Mouse (Mus musculus): ENCODE measurements around the gene Tff3.

The Tff3 gene

DNA sequence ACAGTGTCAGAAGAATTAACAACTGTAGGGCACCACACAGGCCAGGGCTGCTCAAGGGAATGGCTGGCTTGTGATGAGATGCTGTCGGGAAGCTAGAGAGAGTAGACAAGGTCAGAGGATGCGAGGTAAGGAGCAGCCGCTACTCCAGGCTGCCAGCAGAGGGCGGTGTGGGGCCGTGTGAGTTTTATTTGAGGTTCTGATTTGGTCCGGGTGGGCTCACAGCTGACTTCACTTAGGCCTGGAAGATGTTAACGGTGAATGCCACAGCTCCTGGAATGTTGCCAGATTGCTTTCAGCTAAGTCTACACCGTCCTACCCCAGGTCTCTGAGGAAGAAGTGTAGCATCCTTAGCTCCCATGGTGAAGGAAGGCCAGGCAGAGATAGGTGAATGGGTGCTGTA is 7.5 kb downstream of the Tff3 start:
- DNase-seq (ENCODE audit: inconsistent ontology term) = peak; percentile 29

DNA sequence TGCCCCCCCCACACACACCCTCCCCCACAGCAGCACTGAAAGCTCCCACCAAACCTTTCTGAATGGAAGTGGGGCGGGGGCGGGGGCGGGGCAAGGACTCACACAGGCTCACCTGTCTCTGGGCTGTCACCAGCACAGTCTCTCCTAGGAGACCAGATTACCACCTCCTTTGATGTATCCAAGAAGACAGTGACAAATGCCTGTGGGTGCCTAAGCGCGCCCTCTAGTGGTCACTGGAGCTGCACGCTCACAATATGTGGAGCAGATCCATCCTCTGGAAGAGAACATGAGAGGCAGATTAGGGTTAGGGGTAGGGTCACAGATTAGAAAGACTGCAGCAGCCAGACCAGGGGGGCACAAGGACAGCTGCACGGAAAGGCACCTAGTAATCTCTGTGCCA is 10.0 kb downstream of the Tff3 start:
- DNase-seq (ENCODE audit: inconsistent ontology term) = peak; percentile 40

GRCm38 (mm10) chr17:31117946-31118345 is 11.5 kb downstream of the Tff3 start:
- DNase-seq (ENCODE audit: inconsistent ontology term) = no peak

DNA sequence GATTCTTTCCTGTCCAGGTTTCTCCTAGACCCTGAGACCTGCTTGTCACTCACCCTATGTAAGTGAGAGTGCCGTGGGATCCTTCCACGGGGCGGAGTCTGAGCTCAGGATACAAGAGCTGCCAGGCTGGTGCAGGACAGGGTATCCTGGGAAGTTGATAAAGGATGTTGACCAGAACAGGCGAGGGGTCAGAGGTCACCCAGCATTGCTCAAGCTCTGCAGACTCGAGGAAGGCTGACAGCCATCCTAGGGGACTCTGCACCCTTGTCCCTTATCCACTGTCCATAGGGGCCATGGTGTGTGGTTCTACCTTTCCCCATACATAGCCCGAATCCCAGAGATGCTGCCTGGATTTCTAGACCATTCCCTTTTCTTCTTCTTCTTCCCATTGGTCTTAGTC is 13.4 kb downstream of the Tff3 start:
- no peak for DNase-seq (ENCODE audit: inconsistent ontology term)

GRCm38 (mm10) chr17:31113191-31113856 is 16.1 kb downstream of the Tff3 start:
- DNase-seq (ENCODE audit: inconsistent ontology term) = peak; percentile 52

GRCm38 (mm10) chr17:31108388-31108787 is 21.1 kb downstream of the Tff3 start:
- DNase-seq (ENCODE audit: inconsistent ontology term) = no peak

- no peak for DNase-seq (ENCODE audit: inconsistent ontology term)
These were observed 25.6 kb downstream of the Tff3 start for GRCm38 (mm10) chr17:31103823-31104222.

DNA sequence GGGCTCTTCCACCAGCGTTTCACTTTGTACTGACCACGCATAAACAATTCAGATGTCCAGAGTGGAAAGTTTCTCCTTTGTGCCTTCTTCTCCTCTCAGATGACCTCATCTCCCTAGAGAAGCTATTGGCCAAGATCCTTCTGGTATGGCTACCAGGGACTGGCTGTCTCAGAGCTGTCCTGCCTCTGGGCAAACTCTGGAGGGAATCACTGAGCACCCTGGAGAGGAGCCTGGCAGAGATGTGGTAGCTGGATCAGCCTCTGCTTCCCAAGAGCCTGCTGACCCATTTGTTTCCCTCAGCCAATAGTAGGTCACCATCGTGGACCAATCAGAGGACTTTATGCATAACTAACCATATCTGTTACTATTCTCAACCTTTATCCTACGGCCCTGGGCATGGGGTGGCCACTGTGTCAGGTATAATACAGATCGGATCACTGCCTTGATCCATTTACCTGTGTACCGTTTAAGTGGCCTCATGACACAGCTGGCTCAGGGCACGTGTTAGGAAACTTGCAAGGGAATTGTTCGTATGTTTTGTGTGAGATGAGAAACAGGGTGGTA is 26.4 kb downstream of the Tff3 start:
- no peak for DNase-seq (ENCODE audit: inconsistent ontology term)

DNA sequence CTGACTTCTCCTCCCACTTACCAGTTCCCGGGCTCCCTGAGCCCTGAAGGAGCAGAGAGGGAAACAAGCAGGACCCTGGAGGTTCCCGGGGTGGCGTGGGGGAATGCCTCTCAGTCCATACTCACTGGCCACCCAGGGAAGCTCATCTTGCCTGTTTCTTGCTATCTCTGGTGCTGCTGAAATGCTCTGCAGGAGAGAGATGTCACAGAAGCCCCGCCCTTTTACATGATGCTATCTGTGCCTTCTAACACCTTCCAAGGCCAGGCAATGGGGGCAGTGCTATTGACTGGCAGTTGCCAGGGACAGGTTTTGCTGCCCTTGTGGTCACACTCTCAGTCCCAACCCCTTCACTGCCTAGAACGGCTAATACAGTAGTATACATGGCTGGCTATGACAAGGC is 30.7 kb downstream of the Tff3 start:
- DNase-seq (ENCODE audit: inconsistent ontology term) = no peak

DNA sequence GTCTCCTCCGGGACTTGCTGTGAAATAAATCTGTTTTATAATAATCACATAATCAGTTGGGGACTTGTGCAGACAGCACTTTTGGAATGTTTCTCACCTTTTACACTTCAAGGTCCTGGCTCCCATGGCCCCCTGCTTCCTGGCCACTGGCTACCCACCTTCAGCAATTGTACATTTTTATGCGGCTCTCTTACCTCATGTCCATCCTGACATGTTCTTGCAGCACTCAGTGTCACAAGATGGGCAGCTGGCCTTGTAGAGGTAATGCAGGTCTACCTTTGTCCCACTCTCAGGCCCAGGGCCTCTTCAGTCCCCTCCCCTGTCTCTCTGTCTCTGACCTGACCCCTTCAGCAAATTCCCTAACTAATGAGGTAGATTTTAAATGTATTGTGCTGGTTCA is 32.6 kb downstream of the Tff3 start:
- DNase-seq (ENCODE audit: inconsistent ontology term) = no peak

- DNase-seq (ENCODE audit: inconsistent ontology term) = no peak
These were observed 33.9 kb downstream of the Tff3 start for GRCm38 (mm10) chr17:31095570-31095969.

GRCm38 (mm10) chr17:31094781-31095180 is 34.7 kb downstream of the Tff3 start:
- no peak for DNase-seq (ENCODE audit: inconsistent ontology term)

DNA sequence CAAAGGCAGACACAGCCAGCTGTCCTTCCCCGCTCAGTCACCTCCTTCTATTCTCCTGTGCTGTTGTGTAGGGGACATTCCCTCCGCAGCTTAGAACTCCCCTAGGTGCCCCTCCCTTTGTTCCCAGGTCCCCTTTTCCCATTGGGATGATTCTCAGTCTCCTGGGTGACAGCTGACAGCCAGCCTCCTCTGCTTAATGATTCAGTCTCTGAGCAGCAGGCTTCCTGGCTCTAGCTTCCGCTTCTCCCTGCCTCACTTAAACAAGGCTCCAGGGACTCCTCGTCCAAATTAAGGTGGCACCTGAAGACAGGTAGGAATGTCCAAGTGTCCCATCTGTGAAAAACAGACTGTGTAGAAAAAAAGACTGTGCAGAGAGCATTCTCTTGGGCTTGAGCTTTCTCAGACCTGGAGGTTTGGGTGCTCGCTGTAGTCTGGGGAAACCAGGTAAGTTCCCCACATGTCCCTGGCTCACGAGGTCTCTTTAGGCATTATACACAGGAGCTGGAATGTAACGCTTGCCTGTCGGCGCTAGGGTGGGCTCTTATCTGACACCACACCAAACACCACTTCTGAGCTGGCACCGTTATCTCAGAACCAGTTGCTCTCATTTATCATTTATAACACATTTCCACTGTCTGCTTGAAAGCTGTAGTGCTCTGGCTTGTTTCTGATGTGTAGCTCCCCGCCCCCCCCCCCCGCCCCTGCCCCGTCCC is 38.3 kb downstream of the Tff3 start:
- DNase-seq (ENCODE audit: inconsistent ontology term) = no peak

GRCm38 (mm10) chr17:31089848-31090247 is 39.6 kb downstream of the Tff3 start:
- DNase-seq (ENCODE audit: inconsistent ontology term) = no peak

DNA sequence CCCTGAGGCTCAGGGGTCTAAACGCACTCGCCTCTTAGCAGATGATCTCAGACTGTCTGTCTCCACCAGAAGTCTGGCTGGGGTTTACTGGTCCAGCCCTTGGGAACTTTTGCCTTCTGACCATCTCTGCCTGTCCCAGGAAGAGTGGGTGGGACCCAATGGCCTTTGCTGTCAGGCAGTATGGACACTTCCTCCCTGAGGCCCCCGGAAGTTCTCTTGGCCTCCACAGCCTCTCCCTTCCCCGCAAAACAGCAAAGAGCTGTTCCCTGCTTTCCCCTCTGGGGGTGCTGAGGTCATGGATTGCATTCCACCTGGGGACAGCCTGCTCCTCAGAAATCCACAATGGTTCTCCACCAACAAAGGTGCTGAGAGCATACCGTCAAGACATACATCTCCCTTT is 40.7 kb downstream of the Tff3 start:
- DNase-seq (ENCODE audit: inconsistent ontology term) = no peak

GRCm38 (mm10) chr17:31086196-31086595 is 43.2 kb downstream of the Tff3 start:
- DNase-seq (ENCODE audit: inconsistent ontology term) = peak; percentile 14

GRCm38 (mm10) chr17:31085519-31085918 is 43.9 kb downstream of the Tff3 start:
- DNase-seq (ENCODE audit: inconsistent ontology term) = no peak

DNA sequence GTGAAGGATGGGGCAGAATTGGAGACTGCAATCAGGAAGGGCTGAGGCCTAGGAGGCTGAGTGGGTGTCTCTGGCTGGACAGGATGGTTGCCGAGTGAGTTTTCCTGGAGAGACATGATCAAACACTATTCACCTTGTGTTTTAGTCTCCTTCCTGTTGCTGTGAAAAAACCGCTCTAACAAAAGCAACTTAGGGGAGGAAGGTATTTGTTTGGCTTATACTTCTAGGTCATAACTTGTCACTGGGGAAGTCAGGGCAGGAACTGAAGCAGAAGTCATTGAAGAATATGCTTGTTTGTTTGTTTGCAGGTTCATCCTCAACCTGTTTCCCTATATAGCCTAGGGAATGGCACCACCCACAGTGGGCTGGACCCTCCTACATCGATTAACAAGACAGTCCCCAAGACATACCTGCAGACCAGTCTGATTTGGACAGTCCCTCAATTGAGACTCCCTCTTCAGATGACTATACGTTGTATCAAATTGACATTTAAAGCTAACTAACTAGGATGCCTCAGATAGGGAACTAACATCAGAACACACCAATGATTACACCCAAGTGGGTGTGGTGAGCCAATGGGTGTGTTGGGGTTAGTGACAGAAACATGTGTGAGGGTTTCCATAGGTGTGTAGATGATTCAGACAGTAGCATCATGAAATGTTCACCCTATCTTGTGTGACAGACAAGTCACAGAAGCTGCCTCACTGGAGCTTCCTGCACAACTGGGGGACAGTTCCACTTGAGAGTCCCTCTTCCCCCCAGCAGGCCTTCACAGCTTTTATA is 47.0 kb downstream of the Tff3 start:
- DNase-seq (ENCODE audit: inconsistent ontology term) = no peak

- no peak for DNase-seq (ENCODE audit: inconsistent ontology term)
These were observed 50.2 kb downstream of the Tff3 start for GRCm38 (mm10) chr17:31079078-31079840.

DNA sequence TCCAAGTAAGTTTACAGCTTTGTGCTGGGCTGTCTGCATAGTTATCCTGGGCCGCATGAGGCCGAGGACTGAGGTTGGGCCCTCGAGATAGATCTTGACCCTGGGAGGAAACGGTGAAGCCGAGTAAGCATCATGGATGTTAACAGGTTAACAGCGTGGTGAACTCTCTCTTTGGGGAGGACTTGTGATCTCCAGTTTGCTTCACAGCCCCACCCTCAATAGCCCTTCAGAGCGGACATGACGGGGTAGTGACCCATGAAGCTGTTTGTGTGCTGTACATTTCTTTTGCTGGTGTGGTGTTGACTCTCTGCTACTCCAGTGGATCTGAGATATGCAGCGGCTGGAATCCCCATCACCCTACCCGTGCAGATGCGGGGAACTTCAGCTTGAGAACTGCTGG is 50.9 kb downstream of the Tff3 start:
- no peak for DNase-seq (ENCODE audit: inconsistent ontology term)

- no peak for DNase-seq (ENCODE audit: inconsistent ontology term)
These were observed 51.9 kb downstream of the Tff3 start for GRCm38 (mm10) chr17:31077561-31077960.

DNA sequence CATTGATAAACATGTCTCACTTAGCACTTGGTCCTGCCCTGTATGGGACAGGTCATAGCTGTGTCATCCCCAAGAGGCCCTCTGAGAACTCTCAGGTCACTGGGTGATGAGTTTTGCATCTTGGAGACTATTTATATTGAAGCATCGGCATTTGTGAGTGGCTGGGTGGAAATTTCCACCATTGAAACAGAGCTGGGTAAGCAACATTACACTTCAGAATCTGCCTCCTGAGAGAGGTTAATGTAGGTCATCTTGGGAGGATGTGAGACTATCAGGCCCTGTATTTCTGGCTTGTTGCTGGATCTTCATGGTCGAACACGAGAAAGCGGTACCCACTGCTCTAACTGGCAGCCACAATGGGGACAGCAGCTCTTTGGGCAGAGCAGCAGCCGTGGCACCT is 54.0 kb downstream of the Tff3 start:
- DNase-seq (ENCODE audit: inconsistent ontology term) = no peak
